Mouse (Mus musculus) forebrain, embryonic 13.5 days (tissue): Measurements from ENCODE around the gene Cd3d. TPM values are rescaled to one million over a fixed set of nuclear protein-coding genes. Genes with fewer than 3 reads are reported as not detected.

Experiments
- ATAC-seq: fragments of 200-750 bp; cut with Nextera tagmentation; 2 replicates; pipeline ENCODE4 v1.8.0; 2017
- H3K27ac ChIP-seq: fragments of 300-500 bp; sonication (generic); 2 replicates; pipeline ENCODE4 v1.5.1; 2015; ENCODE audit warnings: inconsistent platforms, mild to moderate bottlenecking, moderate library complexity
- H3K27me3 ChIP-seq: fragments of 300-500 bp; sonication (generic); 2 replicates; pipeline ENCODE4 v1.6.1; 2015; ENCODE audit warnings: mild to moderate bottlenecking, inconsistent platforms
- H3K36me3 ChIP-seq: fragments of 300-500 bp; sonication (generic); 2 replicates; pipeline ENCODE4 v1.6.1; 2015; ENCODE audit warnings: mild to moderate bottlenecking, inconsistent platforms; ENCODE audit not compliant: poor library complexity, severe bottlenecking
- H3K4me1 ChIP-seq: fragments of 300-500 bp; sonication (generic); 2 replicates; pipeline ENCODE4 v1.6.1; 2015; ENCODE audit warnings: inconsistent platforms
- H3K4me2 ChIP-seq: fragments of 300-500 bp; sonication (generic); 2 replicates; pipeline ENCODE4 v1.6.1; 2015; ENCODE audit warnings: inconsistent platforms, mild to moderate bottlenecking, moderate library complexity
- H3K4me3 ChIP-seq: fragments of 300-500 bp; sonication (generic); 2 replicates; pipeline ENCODE4 v1.5.1; 2015; ENCODE audit warnings: mild to moderate bottlenecking, inconsistent platforms
- H3K9ac ChIP-seq: fragments of 300-500 bp; sonication (generic); 2 replicates; pipeline ENCODE4 v1.6.1; 2015; ENCODE audit warnings: mild to moderate bottlenecking, inconsistent platforms
- H3K9me3 ChIP-seq: fragments of 300-500 bp; sonication (generic); replicated peaks from 2 replicates; pipeline ENCODE4 v1.6.1; 2016; ENCODE audit warnings: inconsistent platforms
- WGBS: fragments of 180-500 bp; shearing (Covaris S2); methylation state at CpG from one replicate; pipeline ENCODE4 v1.1.7; 2015; 5-methylcytosine and 5-hydroxymethylcytosine counted together
- polyA plus RNA-seq: library from polyadenylated mRNA; unstranded; fragments of >200 nt; fragmentation: Nextera tagmentation; extraction: Ambion mirVana; gene quantifications from 2 replicates; pipeline ENCODE4 v1.2.1, GENCODE M21; 2015

Gene Cd3d
- polyA plus RNA-seq, 1 experiment from 2014 or later, result not detected

GRCm38 (mm10) chr9:44996590-44996989, 15.0 kb downstream of the Cd3d start:
- H3K4me3 ChIP-seq, result no peak overlapping the region
- WGBS, result 96% methylated on average over 7 of the region's 7 CpGs
- H3K36me3 ChIP-seq, result no peaks in the 10 kb centered on the region
- ATAC-seq, result no peak
- no peak overlapping the region for H3K4me2 ChIP-seq
- no peaks in the 10 kb centered on the region for H3K9me3 ChIP-seq
- H3K27me3 ChIP-seq, result no peaks in the 10 kb centered on the region
- no peak overlapping the region for H3K27ac ChIP-seq
- H3K4me1 ChIP-seq, result no peaks in the 10 kb centered on the region
- no peak overlapping the region for H3K9ac ChIP-seq

DNA sequence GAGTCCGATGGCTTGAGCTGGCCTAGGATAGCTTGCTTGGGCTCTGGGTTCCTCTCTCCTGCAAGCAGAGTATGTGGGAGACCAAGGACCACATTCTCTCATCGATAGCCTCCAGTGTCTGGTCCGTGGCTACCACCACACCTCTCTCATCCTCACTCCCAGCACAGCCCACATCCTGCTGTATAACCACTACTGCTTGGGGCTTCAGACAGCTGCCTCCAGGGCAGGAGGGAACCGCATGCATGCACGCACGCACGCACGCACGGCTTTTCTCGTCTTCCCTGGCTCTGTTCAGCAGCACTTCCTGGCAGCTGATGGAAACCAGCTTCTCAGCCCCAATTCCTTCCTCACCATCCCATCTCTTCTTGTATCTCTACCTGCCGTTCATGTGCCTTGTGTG, 16.6 kb downstream of the Cd3d start:
- no peak for ATAC-seq

GRCm38 (mm10) chr9:44999171-44999570, 17.6 kb downstream of the Cd3d start:
- no peak overlapping the region for H3K4me2 ChIP-seq
- 53% methylated on average over 6 of the region's 6 CpGs for WGBS
- H3K36me3 ChIP-seq, result no peaks in the 10 kb centered on the region
- H3K4me1 ChIP-seq, result no peaks in the 10 kb centered on the region
- H3K4me3 ChIP-seq, result no peak overlapping the region
- H3K9me3 ChIP-seq, result no peaks in the 10 kb centered on the region
- no peak overlapping the region for H3K27ac ChIP-seq
- ATAC-seq, result no peak
- H3K27me3 ChIP-seq, result no peaks in the 10 kb centered on the region
- no peak overlapping the region for H3K9ac ChIP-seq

More for the DNA sequence above, 16.6 kb downstream of the Cd3d start:
- Histone ChIP-seq H3K4me3 (no peak overlapping the region), H3K27ac (no peak overlapping the region), H3K9me3 (no peaks in the 10 kb centered on the region), H3K27me3 (no peaks in the 10 kb centered on the region), H3K9ac (no peak overlapping the region), H3K36me3 (no peaks in the 10 kb centered on the region), H3K4me2 (no peak overlapping the region), H3K4me1 (no peaks in the 10 kb centered on the region)
- WGBS, result 83% methylated on average over 11 of the region's 11 CpGs

- H3K9ac ChIP-seq, result no peak overlapping the region
- 84% methylated on average over 5 of the region's 5 CpGs for WGBS
- no peaks in the 10 kb centered on the region for H3K36me3 ChIP-seq
- no peaks in the 10 kb centered on the region for H3K27me3 ChIP-seq
- H3K9me3 ChIP-seq, result no peaks in the 10 kb centered on the region
- no peak overlapping the region for H3K4me3 ChIP-seq
- H3K27ac ChIP-seq, result no peak overlapping the region
- no peaks in the 10 kb centered on the region for H3K4me1 ChIP-seq
- no peak overlapping the region for H3K4me2 ChIP-seq
- ATAC-seq, result no peak
Observed at GRCm38 (mm10) chr9:44999776-45000175, 18.2 kb downstream of the Cd3d start.

- H3K9me3 ChIP-seq, result no peaks in the 10 kb centered on the region
- 74% methylated on average over 3 of the region's 3 CpGs for WGBS
- no peak overlapping the region for H3K4me2 ChIP-seq
- ATAC-seq, result no peak
- H3K4me1 ChIP-seq, result no peaks in the 10 kb centered on the region
- no peak overlapping the region for H3K27ac ChIP-seq
- H3K9ac ChIP-seq, result no peak overlapping the region
- H3K27me3 ChIP-seq, result no peaks in the 10 kb centered on the region
- no peaks in the 10 kb centered on the region for H3K36me3 ChIP-seq
- H3K4me3 ChIP-seq, result no peak overlapping the region
Observed at GRCm38 (mm10) chr9:45000249-45000648, 18.7 kb downstream of the Cd3d start.

DNA sequence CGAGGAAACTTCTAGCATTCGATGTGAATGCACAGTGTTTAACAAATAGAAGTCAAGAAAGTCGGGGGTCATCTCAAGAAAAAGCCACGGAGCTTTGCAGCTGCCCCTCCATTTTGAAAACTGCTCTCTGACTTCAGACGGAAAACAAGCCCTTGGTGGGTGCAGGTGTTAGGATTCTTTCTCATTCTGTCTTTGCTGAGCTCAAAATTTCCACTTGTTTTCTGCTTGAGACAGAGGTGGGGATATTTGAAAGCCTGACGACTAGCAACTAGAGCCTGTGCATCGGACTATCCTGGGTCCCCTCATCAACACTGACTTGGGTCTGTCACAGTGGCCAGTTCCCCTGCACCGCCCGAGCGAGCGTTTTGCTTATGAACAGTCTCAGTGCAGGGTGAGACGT, 25.8 kb downstream of the Cd3d start:
- H3K4me1 ChIP-seq, result no peaks in the 10 kb centered on the region
- no peak for ATAC-seq
- no peak overlapping the region for H3K4me3 ChIP-seq
- no peak overlapping the region for H3K4me2 ChIP-seq
- H3K9ac ChIP-seq, result no peak overlapping the region
- no peaks in the 10 kb centered on the region for H3K36me3 ChIP-seq
- H3K9me3 ChIP-seq, result no peaks in the 10 kb centered on the region
- no peak overlapping the region for H3K27ac ChIP-seq
- 80% methylated on average over 12 of the region's 12 CpGs for WGBS
- H3K27me3 ChIP-seq, result peaks cover 3% of the 10 kb centered on the region; the same call in 1 of the 2 replicates

GRCm38 (mm10) chr9:45008342-45008741, 26.8 kb downstream of the Cd3d start:
- no peaks in the 10 kb centered on the region for H3K9me3 ChIP-seq
- ATAC-seq, result no peak
- no peaks in the 10 kb centered on the region for H3K4me1 ChIP-seq
- H3K4me3 ChIP-seq, result no peak overlapping the region
- no peak overlapping the region for H3K27ac ChIP-seq
- no peaks in the 10 kb centered on the region for H3K36me3 ChIP-seq
- no peak overlapping the region for H3K4me2 ChIP-seq
- H3K27me3 ChIP-seq, result peaks cover 3% of the 10 kb centered on the region; the same call in 1 of the 2 replicates
- no peak overlapping the region for H3K9ac ChIP-seq
- WGBS, result 86% methylated on average over 4 of the region's 4 CpGs

- H3K9me3 ChIP-seq, result no peaks in the 10 kb centered on the region
- no peak for ATAC-seq
- no peak within 1 kb of the TSS for H3K4me2 ChIP-seq
- peaks cover 3% of the 10 kb centered on the region; the same call in 1 of the 2 replicates for H3K27me3 ChIP-seq
- no peak within 1 kb of the TSS for H3K4me3 ChIP-seq
- H3K9ac ChIP-seq, result no peak within 1 kb of the TSS
- no peaks in the 10 kb centered on the region for H3K36me3 ChIP-seq
- H3K27ac ChIP-seq, result no peak within 1 kb of the TSS
- H3K4me1 ChIP-seq, result no peaks in the 10 kb centered on the region
- 83% methylated on average over 19 of the region's 19 CpGs for WGBS
Observed at GRCm38 (mm10) chr9:45009180-45010078, 27.8 kb downstream of the Cd3d start, which contains the start of gene Cd3e. TSS of gene Cd3e (minus strand) at chr9:45009627.

GRCm38 (mm10) chr9:45010461-45010860, 28.9 kb downstream of the Cd3d start:
- Histone ChIP-seq H3K4me1 (no peaks in the 10 kb centered on the region), H3K27ac (no peak overlapping the region), H3K27me3 (peaks cover 3% of the 10 kb centered on the region; the same call in 1 of the 2 replicates), H3K36me3 (no peaks in the 10 kb centered on the region), H3K9ac (no peak overlapping the region), H3K9me3 (no peaks in the 10 kb centered on the region), H3K4me2 (no peak overlapping the region), H3K4me3 (no peak overlapping the region)
- 80% methylated on average over 4 of the region's 4 CpGs for WGBS
- no peak for ATAC-seq

- Histone ChIP-seq H3K4me2 (no peak overlapping the region), H3K36me3 (no peaks in the 10 kb centered on the region)
Observed at GRCm38 (mm10) chr9:45011291-45011690, 29.7 kb downstream of the Cd3d start.

DNA sequence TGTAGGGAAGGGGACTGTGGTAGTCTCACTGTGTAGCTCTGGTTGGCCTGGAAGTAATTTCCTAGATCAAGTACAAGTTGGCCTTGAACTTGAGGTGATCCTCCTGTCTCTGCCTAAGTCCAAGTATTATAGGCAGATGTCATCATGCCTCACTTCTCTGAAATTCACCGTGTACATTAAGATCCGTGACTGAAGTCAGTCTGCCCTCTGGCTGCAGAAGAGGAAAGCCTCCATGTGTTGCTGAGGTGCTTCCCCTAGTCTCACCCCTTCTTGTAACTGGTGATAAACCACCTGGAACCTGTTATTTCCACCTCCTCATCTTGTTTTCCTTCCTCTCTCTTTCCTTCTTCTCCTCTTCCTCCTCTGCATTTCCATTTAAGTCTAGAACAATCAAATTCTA, 33.3 kb downstream of the Cd3d start:
- no peak overlapping the region for H3K4me3 ChIP-seq
- no peak overlapping the region for H3K9ac ChIP-seq
- peaks cover 3% of the 10 kb centered on the region; the same call in 1 of the 2 replicates for H3K27me3 ChIP-seq
- H3K4me1 ChIP-seq, result no peaks in the 10 kb centered on the region
- WGBS, result 46% methylated on average over 2 of the region's 2 CpGs
- no peaks in the 10 kb centered on the region for H3K9me3 ChIP-seq
- ATAC-seq, result no peak
- no peaks in the 10 kb centered on the region for H3K36me3 ChIP-seq
- H3K4me2 ChIP-seq, result no peak overlapping the region
- no peak overlapping the region for H3K27ac ChIP-seq

More at GRCm38 (mm10) chr9:45011291-45011690, 29.7 kb downstream of the Cd3d start:
- H3K27me3 ChIP-seq, result peaks cover 3% of the 10 kb centered on the region; the same call in 1 of the 2 replicates
- 51% methylated on average over 6 of the region's 6 CpGs for WGBS
- H3K4me3 ChIP-seq, result no peak overlapping the region
- no peak overlapping the region for H3K27ac ChIP-seq
- H3K4me1 ChIP-seq, result no peaks in the 10 kb centered on the region
- H3K9ac ChIP-seq, result no peak overlapping the region
- no peaks in the 10 kb centered on the region for H3K9me3 ChIP-seq
- no peak for ATAC-seq

GRCm38 (mm10) chr9:45015841-45016240, 34.3 kb downstream of the Cd3d start:
- H3K9me3 ChIP-seq, result no peaks in the 10 kb centered on the region
- no peaks in the 10 kb centered on the region for H3K36me3 ChIP-seq
- no peak overlapping the region for H3K9ac ChIP-seq
- no peak for ATAC-seq
- H3K4me2 ChIP-seq, result no peak overlapping the region
- H3K4me3 ChIP-seq, result no peak overlapping the region
- H3K27ac ChIP-seq, result no peak overlapping the region
- no peaks in the 10 kb centered on the region for H3K4me1 ChIP-seq
- WGBS, result 76% methylated on average over 3 of the region's 3 CpGs
- peaks cover 3% of the 10 kb centered on the region; the same call in 1 of the 2 replicates for H3K27me3 ChIP-seq
